Mouse (Mus musculus) adrenal gland, postnatal 14 days (tissue): ENCODE results near the gene Wfdc3. TPM values are rescaled to one million over a fixed set of nuclear protein-coding genes. Genes with fewer than 3 reads are reported as not detected.

ENCODE experiments used
- DNase-seq: peaks from one replicate; pipeline ENCODE4 v3.0.0; 2021; ENCODE audit warnings: mixed read lengths
- total RNA-seq: library from RNA; stranded (reverse); gene quantifications from 2 replicates; pipeline ENCODE4 v1.2.3, GENCODE M21; 2021

Wfdc3 gene
- total RNA-seq, 1 experiment from 2014 or later, result 0.59 TPM

GRCm38 (mm10) chr2:164776130-164776529 is 30.4 kb upstream of the Wfdc3 start:
- no peak for DNase-seq

GRCm38 (mm10) chr2:164773989-164774364 is 28.2 kb upstream of the Wfdc3 start:
- no peak for DNase-seq

GRCm38 (mm10) chr2:164773229-164773988 is 27.7 kb upstream of the Wfdc3 start:
- no peak for DNase-seq

GRCm38 (mm10) chr2:164771123-164771522 is 25.4 kb upstream of the Wfdc3 start:
- DNase-seq, result no peak

GRCm38 (mm10) chr2:164770279-164770678 is 24.5 kb upstream of the Wfdc3 start:
- no peak for DNase-seq

- peak; percentile 99 for DNase-seq
These were observed 23.7 kb upstream of the Wfdc3 start, which contains the start of gene Ube2c for GRCm38 (mm10) chr2:164769258-164770037. TSS of gene Ube2c (plus strand) at chr2:164769898.

GRCm38 (mm10) chr2:164767812-164768540 is 22.2 kb upstream of the Wfdc3 start:
- DNase-seq, result peak; percentile 51

GRCm38 (mm10) chr2:164765841-164766240 is 20.1 kb upstream of the Wfdc3 start:
- no peak for DNase-seq

- DNase-seq, result no peak
These were observed 16.9 kb upstream of the Wfdc3 start for GRCm38 (mm10) chr2:164762593-164762992.

GRCm38 (mm10) chr2:164761971-164762370 is 16.2 kb upstream of the Wfdc3 start:
- no peak for DNase-seq

- DNase-seq, result no peak
These were observed 15.8 kb upstream of the Wfdc3 start for GRCm38 (mm10) chr2:164761502-164761901.

- DNase-seq, result no peak
These were observed 14.5 kb upstream of the Wfdc3 start for GRCm38 (mm10) chr2:164760059-164760833.

- DNase-seq, result no peak
These were observed 13.0 kb upstream of the Wfdc3 start for GRCm38 (mm10) chr2:164758692-164759091.

GRCm38 (mm10) chr2:164757841-164758240 is 12.1 kb upstream of the Wfdc3 start:
- no peak for DNase-seq

GRCm38 (mm10) chr2:164754800-164755199 is 9.1 kb upstream of the Wfdc3 start:
- no peak for DNase-seq

- no peak for DNase-seq
These were observed 8.4 kb upstream of the Wfdc3 start for GRCm38 (mm10) chr2:164754105-164754504.

- DNase-seq, result no peak
These were observed 6.7 kb upstream of the Wfdc3 start for GRCm38 (mm10) chr2:164752454-164752853.

GRCm38 (mm10) chr2:164748991-164749390 is 3.3 kb upstream of the Wfdc3 start:
- DNase-seq, result no peak

GRCm38 (mm10) chr2:164748191-164748590 is 2.5 kb upstream of the Wfdc3 start:
- DNase-seq, result no peak

GRCm38 (mm10) chr2:164746693-164747092 is 962 bp upstream of the Wfdc3 start:
- peak; percentile 9 for DNase-seq

- no peak for DNase-seq
These were observed 744 bp downstream of the Wfdc3 start for GRCm38 (mm10) chr2:164744987-164745386.

- DNase-seq, result no peak
These were observed 5.9 kb downstream of the Wfdc3 start for GRCm38 (mm10) chr2:164739876-164740275.
